In genomic region chr9:106890496-106891240, GRCm38 (mm10) we compare ENCODE assay signal across 8 mouse cellular contexts. TPM values are rescaled to one million over a fixed set of nuclear protein-coding genes. Genes with fewer than 3 reads are reported as not detected.
DNase-seq lines count a peak whose midpoint lies in the region; ATAC-seq and TF ChIP-seq lines count a peak whose summit lies in the region.

No protein-coding gene starts in this region.

- no peak for TF ChIP-seq POLR2A in cerebellum, adult 2 months (IDR thresholded peaks at IDR 0.05; ENCODE audit: borderline replicate concordance, insufficient read depth, low read length)

- H3K36me3 ChIP-seq in heart, embryonic 14.5 days (ENCODE audit: control insufficient read depth, insufficient read depth, low read length) = peaks cover 33% of the 10 kb centered on the region
- peaks cover 37% of the 10 kb centered on the region for H3K36me3 ChIP-seq in limb, embryonic 10.5 days
- peaks cover 22% of the 10 kb centered on the region for H3K36me3 ChIP-seq in stomach, embryonic 14.5 days (ENCODE audit: control insufficient read depth, insufficient read depth, low read length)

- no peak for ATAC-seq in heart, embryonic 14.5 days (ENCODE audit: insufficient number of reproducible peaks, insufficient read depth, low FRiP score, low read depth)
- ATAC-seq in stomach, embryonic 14.5 days (ENCODE audit: insufficient number of reproducible peaks, insufficient read depth, low FRiP score, low read depth) = no peak

- no peak for TF ChIP-seq CTCF in cerebellum, adult 2 months (IDR thresholded peaks at IDR 0.05; ENCODE audit: borderline replicate concordance, insufficient read depth, low read depth, low read length)

- H3K27ac ChIP-seq in cerebellum, adult 2 months (ENCODE audit: insufficient read depth, low read length) = no peak overlapping the region
- H3K27ac ChIP-seq in heart, embryonic 14.5 days (replicated peaks in 1 of 2; ENCODE audit: control insufficient read depth in 1 of 2, insufficient read depth in 1 of 2, low read depth in 2 of 2, low read length in 2 of 2) = 0 out of 4 replicates have a peak overlapping the region, but pooled peaks of 1 of the 2 experiments have one; percentile 28
- peak overlapping the region; percentile 96; the same call in 1 of the 2 replicates for H3K27ac ChIP-seq in limb, embryonic 10.5 days
- no peak overlapping the region for H3K27ac ChIP-seq in stomach, embryonic 14.5 days (ENCODE audit: low read length)

- no peaks in the 10 kb centered on the region for H3K27me3 ChIP-seq in cerebellum, adult 2 months (ENCODE audit: control insufficient read depth, insufficient read depth, low read length)
- no peaks in the 10 kb centered on the region for H3K27me3 ChIP-seq in heart, embryonic 14.5 days (ENCODE audit: control insufficient read depth, insufficient read depth, low read length)
- H3K27me3 ChIP-seq in limb, embryonic 10.5 days (ENCODE audit: low read depth, poor library complexity, severe bottlenecking) = no peaks in the 10 kb centered on the region
- H3K27me3 ChIP-seq in stomach, embryonic 14.5 days (ENCODE audit: control insufficient read depth, insufficient read depth, low read length) = no peaks in the 10 kb centered on the region

- 42% methylated on average over 8 of the region's 8 CpGs for WGBS in cerebellum, adult 2 months
- 49% methylated on average over 8 of the region's 8 CpGs for WGBS in heart, embryonic 14.5 days
- WGBS in limb, embryonic 10.5 days = 68% methylated on average over 8 of the region's 8 CpGs
- 64% methylated on average over 8 of the region's 8 CpGs for WGBS in stomach, embryonic 14.5 days

- peak in 1 of 2 experiments; percentile 44 for DNase-seq in cerebellum, adult 2 months
- no peak for DNase-seq in cerebellum, postnatal 4 days (ENCODE audit: low spot score in 2 of 2)
- peak; percentile 85 for DNase-seq in adrenal gland, adult 2 months
- DNase-seq in limb, embryonic 10.5 days (ENCODE audit: low spot score) = no peak
- DNase-seq in c-Kit-positive CD71-positive TER-119-positive erythroid progenitor cells, embryonic 14.5 days (ENCODE audit: low spot score) = no peak
- DNase-seq in embryo, embryonic 9.5 days (ENCODE audit: extremely low spot score) = no peak

- peak overlapping the region; percentile 79 for H3K4me3 ChIP-seq in cerebellum, adult 2 months (replicated peaks; ENCODE audit: insufficient read depth, low read depth, low read length)
- H3K4me3 ChIP-seq in heart, embryonic 14.5 days (ENCODE audit: control insufficient read depth in 1 of 2, insufficient read depth in 1 of 2, low read depth in 1 of 2, low read length in 2 of 2) = peak overlapping the region; percentile 71 to 73
- H3K4me3 ChIP-seq in limb, embryonic 10.5 days = peak overlapping the region; percentile 96
- peak overlapping the region; percentile 88 for H3K4me3 ChIP-seq in stomach, embryonic 14.5 days (ENCODE audit: low read depth, low read length)

- no peaks in the 10 kb centered on the region for H3K9me3 ChIP-seq in heart, embryonic 14.5 days (ENCODE audit: control insufficient read depth, low read length)
- H3K9me3 ChIP-seq in limb, embryonic 10.5 days (replicated peaks) = no peaks in the 10 kb centered on the region
- H3K9me3 ChIP-seq in stomach, embryonic 14.5 days (ENCODE audit: control insufficient read depth, low read depth, low read length) = no peaks in the 10 kb centered on the region

- H3K4me2 ChIP-seq in heart, embryonic 14.5 days (ENCODE audit: low read length) = peak overlapping the region; percentile 79
- H3K4me2 ChIP-seq in stomach, embryonic 14.5 days (replicated peaks; ENCODE audit: low read depth, low read length) = peak overlapping the region; percentile 65

- H3K4me1 ChIP-seq in cerebellum, adult 2 months (ENCODE audit: control insufficient read depth, insufficient read depth, low read length) = peaks cover 3% of the 10 kb centered on the region; the same call in 1 of the 2 replicates
- H3K4me1 ChIP-seq in heart, embryonic 14.5 days (ENCODE audit: control insufficient read depth in 2 of 2, insufficient read depth in 2 of 2, low read length in 2 of 2) = peaks cover 11 to 16% of the 10 kb centered on the region in 2 experiments
- peaks cover 51% of the 10 kb centered on the region for H3K4me1 ChIP-seq in limb, embryonic 10.5 days
- H3K4me1 ChIP-seq in stomach, embryonic 14.5 days (ENCODE audit: control insufficient read depth, insufficient read depth, low read length) = peaks cover 14% of the 10 kb centered on the region

- H3K9ac ChIP-seq in heart, embryonic 14.5 days (ENCODE audit: low read length) = peak overlapping the region; percentile 87
- H3K9ac ChIP-seq in stomach, embryonic 14.5 days (replicated peaks; ENCODE audit: low read depth, low read length) = peak overlapping the region; percentile 82

RNA-seq across cellular contexts. Expression of gene Manf, which starts 1.1 kb away (rescaled TPM):
- 54.9 and 67.1 TPM in 2 replicates for polyA plus RNA-seq in cerebellum, adult 2 months (2012; rRNA removed)
- total RNA-seq in adrenal gland, adult 2 months (2021) = 100 to 1,000 TPM; 284 to 321 TPM
- polyA plus RNA-seq in adrenal gland, adult 2 months (2012; rRNA removed) = 20.4 and 36.8 TPM in 2 replicates
- polyA plus RNA-seq in heart, embryonic 14.5 days (2014; fragmentation: Nextera tagmentation; extraction: Ambion mirVana) = 153 and 189 TPM in 2 replicates
- 290 and 342 TPM in 2 replicates for polyA plus RNA-seq in limb, embryonic 10.5 days (2016; fragmentation: Nextera tagmentation; extraction: Ambion mirVana)
- 185 and 220 TPM in 2 replicates for polyA plus RNA-seq in stomach, embryonic 14.5 days (2014; fragmentation: Nextera tagmentation; extraction: Ambion mirVana)

RNA-seq across cellular contexts. Expression of gene Rbm15b, which starts 3.4 kb away (rescaled TPM):
- 13.1 and 13.5 TPM in 2 replicates for polyA plus RNA-seq in cerebellum, adult 2 months (2012; rRNA removed)
- total RNA-seq in adrenal gland, adult 2 months (2021) = 10 to 100 TPM; 27.4 to 32.9 TPM
- polyA plus RNA-seq in adrenal gland, adult 2 months (2012; rRNA removed) = 11.2 and 12.7 TPM in 2 replicates
- 8.7 and 9.2 TPM in 2 replicates for polyA plus RNA-seq in heart, embryonic 14.5 days (2014; fragmentation: Nextera tagmentation; extraction: Ambion mirVana)
- 17.9 and 20.4 TPM in 2 replicates for polyA plus RNA-seq in limb, embryonic 10.5 days (2016; fragmentation: Nextera tagmentation; extraction: Ambion mirVana)
- polyA plus RNA-seq in stomach, embryonic 14.5 days (2014; fragmentation: Nextera tagmentation; extraction: Ambion mirVana) = 15.0 and 17.0 TPM in 2 replicates
